Mouse (Mus musculus) megakaryocyte, embryonic 14.5 days (primary cell): Measurements from ENCODE around the gene Phkb. TPM values are rescaled to one million over a fixed set of nuclear protein-coding genes. Genes with fewer than 3 reads are reported as not detected.

Source experiments
- H3K27me3 ChIP-seq: replicated peaks from 2 replicates; pipeline ENCODE3; 2012; ENCODE audit warnings: inconsistent platforms
- H3K36me3 ChIP-seq: replicated peaks from 2 replicates; pipeline ENCODE3; 2012; ENCODE audit warnings: low read length, inconsistent platforms, mixed read lengths
- H3K4me1 ChIP-seq: 2 replicates; pipeline ENCODE4 v1.6.1; 2012; ENCODE audit warnings: inconsistent platforms
- H3K4me3 ChIP-seq: replicated peaks from 2 replicates; pipeline ENCODE3; 2012; ENCODE audit warnings: moderate library complexity, mild to moderate bottlenecking, inconsistent platforms
- H3K9me3 ChIP-seq: 2 replicates; pipeline ENCODE4 v1.6.1; 2012; ENCODE audit warnings: inconsistent platforms
- FLI1 ChIP-seq: IDR thresholded peaks from 2 replicates; pipeline ENCODE4 v1.6.1; 2012; ENCODE audit warnings: low read length, inconsistent platforms, mixed read lengths
- GATA1 ChIP-seq: IDR thresholded peaks from 3 replicates; pipeline ENCODE4 v1.6.1; 2012; ENCODE audit warnings: mixed read lengths, low read length, inconsistent platforms, borderline replicate concordance
- polyA plus RNA-seq: library from polyadenylated mRNA; stranded (reverse); fragments of >175 nt; gene quantifications from 2 replicates; pipeline ENCODE4 v1.2.3, GENCODE M21; 2012; ENCODE audit warnings: low replicate concordance; ENCODE audit not compliant: insufficient read depth

The Phkb gene
- polyA plus RNA-seq, 1 experiment: 1.7 TPM

- H3K9me3 ChIP-seq: no peaks in the 10 kb centered on the region
- H3K27me3 ChIP-seq: no peaks in the 10 kb centered on the region
- H3K36me3 ChIP-seq: peaks cover 81% of the 10 kb centered on the region
- H3K4me3 ChIP-seq: no peak overlapping the region
- TF ChIP-seq GATA1 (no peak), FLI1 (no peak)
- H3K4me1 ChIP-seq: no peaks in the 10 kb centered on the region
Measured at GRCm38 (mm10) chr8:85937343-85937742, 96.6 kb downstream of the Phkb start.

- Histone ChIP-seq H3K27me3 (no peaks in the 10 kb centered on the region), H3K4me1 (peaks cover 3% of the 10 kb centered on the region; the same call in 1 of the 2 replicates), H3K36me3 (peaks cover 75% of the 10 kb centered on the region), H3K9me3 (no peaks in the 10 kb centered on the region), H3K4me3 (no peak overlapping the region)
- no peak for TF ChIP-seq GATA1
Measured at GRCm38 (mm10) chr8:85944820-85945219, 104.1 kb downstream of the Phkb start.

- Histone ChIP-seq H3K4me3 (no peak overlapping the region), H3K9me3 (no peaks in the 10 kb centered on the region), H3K36me3 (peaks cover 58% of the 10 kb centered on the region), H3K27me3 (no peaks in the 10 kb centered on the region), H3K4me1 (peaks cover 5% of the 10 kb centered on the region; the same call in 1 of the 2 replicates)
- no peak for TF ChIP-seq GATA1
- TF ChIP-seq FLI1: no peak
Measured at GRCm38 (mm10) chr8:85958391-85958790, 117.6 kb downstream of the Phkb start.

GRCm38 (mm10) chr8:85959880-85960279 lies 119.1 kb downstream of the Phkb start:
- no peaks in the 10 kb centered on the region for H3K9me3 ChIP-seq
- H3K4me3 ChIP-seq: no peak overlapping the region
- no peak for TF ChIP-seq FLI1
- no peak for TF ChIP-seq GATA1
- H3K27me3 ChIP-seq: no peaks in the 10 kb centered on the region
- peaks cover 8% of the 10 kb centered on the region; the same call in 1 of the 2 replicates for H3K4me1 ChIP-seq
- peaks cover 66% of the 10 kb centered on the region for H3K36me3 ChIP-seq

GRCm38 (mm10) chr8:85977588-85978077 lies 136.9 kb downstream of the Phkb start:
- Histone ChIP-seq H3K4me1 (no peaks in the 10 kb centered on the region), H3K36me3 (peaks cover 28% of the 10 kb centered on the region), H3K4me3 (no peak overlapping the region), H3K27me3 (no peaks in the 10 kb centered on the region), H3K9me3 (peaks cover 3% of the 10 kb centered on the region; the same call in 1 of the 2 replicates)
- TF ChIP-seq GATA1 (no peak), FLI1 (no peak)

GRCm38 (mm10) chr8:85992911-85993310 lies 152.2 kb downstream of the Phkb start:
- Histone ChIP-seq H3K4me3 (no peak overlapping the region), H3K4me1 (peaks cover 31% of the 10 kb centered on the region), H3K36me3 (peaks cover 18% of the 10 kb centered on the region), H3K9me3 (no peaks in the 10 kb centered on the region), H3K27me3 (no peaks in the 10 kb centered on the region)
- TF ChIP-seq FLI1: no peak
- TF ChIP-seq GATA1: no peak

GRCm38 (mm10) chr8:85993661-85994060 lies 152.9 kb downstream of the Phkb start:
- no peak overlapping the region for H3K4me3 ChIP-seq
- no peaks in the 10 kb centered on the region for H3K9me3 ChIP-seq
- peaks cover 33% of the 10 kb centered on the region for H3K4me1 ChIP-seq
- H3K27me3 ChIP-seq: no peaks in the 10 kb centered on the region
- H3K36me3 ChIP-seq: peaks cover 24% of the 10 kb centered on the region
- TF ChIP-seq FLI1 (no peak), GATA1 (no peak)

- H3K4me3 ChIP-seq: no peak overlapping the region
- peaks cover 37% of the 10 kb centered on the region for H3K4me1 ChIP-seq
- H3K27me3 ChIP-seq: no peaks in the 10 kb centered on the region
- H3K36me3 ChIP-seq: peaks cover 30% of the 10 kb centered on the region
- H3K9me3 ChIP-seq: no peaks in the 10 kb centered on the region
- TF ChIP-seq FLI1 (no peak), GATA1 (no peak)
Measured at GRCm38 (mm10) chr8:85995971-85996370, 155.2 kb downstream of the Phkb start.

GRCm38 (mm10) chr8:86006485-86006884 lies 165.7 kb downstream of the Phkb start:
- no peak overlapping the region for H3K4me3 ChIP-seq
- H3K36me3 ChIP-seq: peaks cover 24% of the 10 kb centered on the region
- peaks cover 7% of the 10 kb centered on the region; the same call in 1 of the 2 replicates for H3K9me3 ChIP-seq
- no peak for TF ChIP-seq GATA1
- no peak for TF ChIP-seq FLI1
- H3K27me3 ChIP-seq: no peaks in the 10 kb centered on the region
- H3K4me1 ChIP-seq: no peaks in the 10 kb centered on the region; the same call in 1 of the 2 replicates

- Histone ChIP-seq H3K4me1 (peaks cover 11% of the 10 kb centered on the region), H3K9me3 (no peaks in the 10 kb centered on the region), H3K4me3 (no peak overlapping the region), H3K27me3 (no peaks in the 10 kb centered on the region), H3K36me3 (peaks cover 66% of the 10 kb centered on the region)
- TF ChIP-seq GATA1: no peak
- no peak for TF ChIP-seq FLI1
Measured at GRCm38 (mm10) chr8:86016806-86017205, 176.0 kb downstream of the Phkb start.

- Histone ChIP-seq H3K4me1 (peaks cover 8% of the 10 kb centered on the region), H3K36me3 (peaks cover 80% of the 10 kb centered on the region), H3K27me3 (no peaks in the 10 kb centered on the region)
Measured at GRCm38 (mm10) chr8:86028646-86029312, 188.0 kb downstream of the Phkb start.

More at GRCm38 (mm10) chr8:86028646-86029312, 188.0 kb downstream of the Phkb start:
- Histone ChIP-seq H3K9me3 (no peaks in the 10 kb centered on the region), H3K4me3 (no peak overlapping the region)
- TF ChIP-seq GATA1 (no peak), FLI1 (no peak)
